Mouse (Mus musculus): ENCODE measurements around the gene Mrps7. TPM values are rescaled to one million over a fixed set of nuclear protein-coding genes. Genes with fewer than 3 reads are reported as not detected.

Mrps7 gene
- total RNA-seq, 2 experiments from 2014 or later = 72.9 to 77.3 TPM

- no peak for DNase-seq (ENCODE audit: low spot score in 2 of 2)
These were observed 5.0 kb downstream of the Mrps7 start for GRCm38 (mm10) chr11:115608421-115609399.

GRCm38 (mm10) chr11:115609576-115609975 lies 5.9 kb downstream of the Mrps7 start:
- no peak for DNase-seq (ENCODE audit: low spot score in 2 of 2)

GRCm38 (mm10) chr11:115611173-115611572 lies 7.4 kb downstream of the Mrps7 start:
- DNase-seq (ENCODE audit: low spot score in 2 of 2) = no peak

- peak; percentile 60 to 81 for DNase-seq (ENCODE audit: low spot score in 2 of 2)
These were observed 8.3 kb downstream of the Mrps7 start for GRCm38 (mm10) chr11:115612059-115612409.

- peak; percentile 78 to 93 for DNase-seq (ENCODE audit: low spot score in 2 of 2)
These were observed 8.8 kb downstream of the Mrps7 start, which contains the start of gene Mif4gd for GRCm38 (mm10) chr11:115612410-115613137. Gene Mif4gd, minus strand, starts transcription at chr11:115612969.

- DNase-seq (ENCODE audit: low spot score in 2 of 2) = no peak
These were observed 9.6 kb downstream of the Mrps7 start for GRCm38 (mm10) chr11:115613138-115613945.

- no peak for DNase-seq (ENCODE audit: low spot score in 2 of 2)
These were observed 10.8 kb downstream of the Mrps7 start for GRCm38 (mm10) chr11:115614346-115615107.

- DNase-seq (ENCODE audit: low spot score in 2 of 2) = no peak
These were observed 11.5 kb downstream of the Mrps7 start for GRCm38 (mm10) chr11:115615108-115615825.

GRCm38 (mm10) chr11:115615875-115616274 lies 12.2 kb downstream of the Mrps7 start:
- DNase-seq (ENCODE audit: low spot score in 2 of 2) = no peak

- DNase-seq (ENCODE audit: low spot score in 2 of 2) = no peak
These were observed 12.6 kb downstream of the Mrps7 start for GRCm38 (mm10) chr11:115616371-115616770.

GRCm38 (mm10) chr11:115616893-115617292 lies 13.2 kb downstream of the Mrps7 start:
- no peak for DNase-seq (ENCODE audit: low spot score in 2 of 2)

- DNase-seq (ENCODE audit: low spot score in 2 of 2) = no peak
These were observed 14.3 kb downstream of the Mrps7 start for GRCm38 (mm10) chr11:115618001-115618400.

GRCm38 (mm10) chr11:115618732-115619516 lies 15.2 kb downstream of the Mrps7 start:
- no peak for DNase-seq (ENCODE audit: low spot score in 2 of 2)

GRCm38 (mm10) chr11:115619949-115620348 lies 16.2 kb downstream of the Mrps7 start:
- DNase-seq (ENCODE audit: low spot score in 2 of 2) = no peak

GRCm38 (mm10) chr11:115623487-115624070 lies 19.9 kb downstream of the Mrps7 start:
- no peak for DNase-seq (ENCODE audit: low spot score in 2 of 2)

GRCm38 (mm10) chr11:115625877-115626276 lies 22.2 kb downstream of the Mrps7 start:
- DNase-seq (ENCODE audit: low spot score in 2 of 2) = no peak

GRCm38 (mm10) chr11:115626824-115627616 lies 23.3 kb downstream of the Mrps7 start:
- no peak for DNase-seq (ENCODE audit: low spot score in 2 of 2)
